Mouse (Mus musculus): ENCODE data around the gene Prc1.
"Not testable (repeated sequence)": the region's sequence is repeated elsewhere in the genome, so short reads cannot be mapped to it uniquely, and the experiment has no call there.

Gene Prc1

GRCm38 (mm10) chr7:80287736-80288135, 6.5 kb upstream of the Prc1 start:
- DNase-seq = peak in 1 of 2 experiments; percentile 37

GRCm38 (mm10) chr7:80294764-80295648, 756 bp downstream of the Prc1 start:
- DNase-seq = no peak

GRCm38 (mm10) chr7:80296462-80296861, 2.2 kb downstream of the Prc1 start:
- no peak for DNase-seq

GRCm38 (mm10) chr7:80297041-80297440, 2.8 kb downstream of the Prc1 start:
- no peak for DNase-seq

GRCm38 (mm10) chr7:80298754-80299153, 4.5 kb downstream of the Prc1 start:
- DNase-seq = no peak

GRCm38 (mm10) chr7:80299568-80299967, 5.3 kb downstream of the Prc1 start:
- no peak for DNase-seq

GRCm38 (mm10) chr7:80301522-80301921, 7.3 kb downstream of the Prc1 start:
- DNase-seq = no peak

GRCm38 (mm10) chr7:80307766-80308165, 13.5 kb downstream of the Prc1 start:
- no peak for DNase-seq

- no peak for DNase-seq
Observed at GRCm38 (mm10) chr7:80310771-80311170, 16.5 kb downstream of the Prc1 start.

GRCm38 (mm10) chr7:80315733-80316132, 21.5 kb downstream of the Prc1 start:
- no peak for DNase-seq

GRCm38 (mm10) chr7:80317439-80318115, 23.3 kb downstream of the Prc1 start:
- DNase-seq = no peak

GRCm38 (mm10) chr7:80318670-80319069, 24.4 kb downstream of the Prc1 start:
- DNase-seq = no peak

GRCm38 (mm10) chr7:80319846-80320496, 25.7 kb downstream of the Prc1 start:
- no peak for DNase-seq

GRCm38 (mm10) chr7:80323336-80323735, 29.1 kb downstream of the Prc1 start:
- DNase-seq = no peak

GRCm38 (mm10) chr7:80324043-80324815, 30.0 kb downstream of the Prc1 start, which contains the start of gene Rccd1:
Gene Rccd1, minus strand, starts transcription at chr7:80324454.
- peak; percentile 78 to 85 for DNase-seq

GRCm38 (mm10) chr7:80324816-80325119, 30.5 kb downstream of the Prc1 start:
- DNase-seq = not testable (repeated sequence)

- DNase-seq = no peak
Observed at GRCm38 (mm10) chr7:80325292-80325868, 31.1 kb downstream of the Prc1 start.

- no peak for DNase-seq
Observed at GRCm38 (mm10) chr7:80326076-80326475, 31.8 kb downstream of the Prc1 start.

GRCm38 (mm10) chr7:80330278-80330677, 36.0 kb downstream of the Prc1 start:
- no peak for DNase-seq

- no peak for DNase-seq
Observed at GRCm38 (mm10) chr7:80331433-80331832, 37.2 kb downstream of the Prc1 start.

- DNase-seq = no peak
Observed at GRCm38 (mm10) chr7:80334848-80335247, 40.6 kb downstream of the Prc1 start.

GRCm38 (mm10) chr7:80336932-80337331, 42.7 kb downstream of the Prc1 start:
- DNase-seq = no peak
